ENCODE assay signal across 24 mouse cellular contexts in the genomic region with DNA sequence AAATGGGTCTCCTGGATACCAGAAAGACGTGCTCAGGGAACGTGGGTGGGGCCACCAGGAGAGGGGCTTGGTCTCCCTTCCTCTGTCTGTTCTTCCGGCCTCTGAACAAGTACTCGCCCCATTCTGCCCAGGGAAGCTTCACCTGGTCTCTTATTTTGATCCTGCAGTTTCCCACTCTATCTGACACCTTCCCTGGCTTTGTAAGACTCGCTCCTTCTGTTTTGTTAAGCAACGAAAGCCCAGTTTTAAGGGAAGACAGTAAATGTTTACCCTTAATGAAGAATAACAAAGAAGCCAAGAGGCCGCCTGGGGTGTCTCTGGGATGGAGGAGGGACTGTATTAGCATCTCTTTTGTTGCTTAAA. TPM values are rescaled to one million over a fixed set of nuclear protein-coding genes. Genes with fewer than 3 reads are reported as not detected.
DNase-seq lines count a peak whose midpoint lies in the region; ATAC-seq and TF ChIP-seq lines count a peak whose summit lies in the region.
"Had no signal": no experiment of that assay in that cellular context is flagged by ENCODE, and none has a peak within 500 bp of the region (broad histone marks: within the 10 kb centered on the region; RNA-seq: fewer than 3 reads in every experiment).

No protein-coding gene starts in this region.

- TF ChIP-seq CTCF in E14TG2a.4 (conservative IDR thresholded peaks at IDR 0.05; ENCODE audit: low read length), result no peak

- no peak overlapping the region for H3K4me3 ChIP-seq in intestine, embryonic 16.5 days (ENCODE audit: low read length)
- H3K4me3 ChIP-seq in intestine, embryonic 15.5 days (replicated peaks), result no peak overlapping the region
- H3K4me3 ChIP-seq in E14TG2a.4 (replicated peaks; ENCODE audit: low read length), result peak overlapping the region; percentile 57
- H3K4me3 ChIP-seq in stomach, embryonic 15.5 days (replicated peaks), result no peak overlapping the region
- no peak overlapping the region for H3K4me3 ChIP-seq in midbrain, embryonic 14.5 days (replicated peaks; ENCODE audit: low read depth, low read length)
- H3K4me3 ChIP-seq: embryonic facial prominence, embryonic 15.5 days; limb, embryonic 12.5 days; megakaryocyte, embryonic 14.5 days; myocyte had no signal

- H3K9ac ChIP-seq in intestine, embryonic 16.5 days (ENCODE audit: low read depth, low read length), result no peak overlapping the region
- no peak overlapping the region for H3K9ac ChIP-seq in intestine, embryonic 15.5 days
- no peak overlapping the region for H3K9ac ChIP-seq in stomach, embryonic 15.5 days
- no peak overlapping the region for H3K9ac ChIP-seq in midbrain, embryonic 14.5 days (replicated peaks; ENCODE audit: low read length)
- H3K9ac ChIP-seq: embryonic facial prominence, embryonic 15.5 days had no signal

- no peak overlapping the region for H3K4me2 ChIP-seq in intestine, embryonic 16.5 days (ENCODE audit: low read depth, low read length)
- no peak overlapping the region for H3K4me2 ChIP-seq in intestine, embryonic 15.5 days (replicated peaks)
- no peak overlapping the region for H3K4me2 ChIP-seq in stomach, embryonic 15.5 days
- no peak overlapping the region for H3K4me2 ChIP-seq in midbrain, embryonic 14.5 days (ENCODE audit: low read length)
- H3K4me2 ChIP-seq: embryonic facial prominence, embryonic 15.5 days; heart, embryonic 11.5 days; limb, embryonic 12.5 days; liver, embryonic 11.5 days had no signal

- H3K4me1 ChIP-seq in intestine, embryonic 16.5 days (ENCODE audit: control insufficient read depth, insufficient read depth, low read length), result 0 out of 2 replicates have a peak, but pooled peaks cover 9% of the 10 kb centered on the region
- H3K4me1 ChIP-seq in intestine, embryonic 15.5 days (replicated peaks), result peaks cover 10% of the 10 kb centered on the region
- peaks cover 88% of the 10 kb centered on the region for H3K4me1 ChIP-seq in E14TG2a.4 (replicated peaks; ENCODE audit: low read depth, low read length)
- 0 out of 2 replicates have a peak, but pooled peaks cover 7% of the 10 kb centered on the region for H3K4me1 ChIP-seq in stomach, embryonic 15.5 days
- H3K4me1 ChIP-seq in midbrain, embryonic 14.5 days (ENCODE audit: control insufficient read depth, insufficient read depth, low read length), result no peaks in the 10 kb centered on the region
- H3K4me1 ChIP-seq: embryonic facial prominence, embryonic 15.5 days had no signal

- no peaks in the 10 kb centered on the region for H3K36me3 ChIP-seq in intestine, embryonic 16.5 days (ENCODE audit: control insufficient read depth, insufficient read depth, low read length)
- H3K36me3 ChIP-seq in intestine, embryonic 15.5 days, result no peaks in the 10 kb centered on the region
- H3K36me3 ChIP-seq in E14TG2a.4 (ENCODE audit: insufficient read depth, low read length), result no peaks in the 10 kb centered on the region
- no peaks in the 10 kb centered on the region for H3K36me3 ChIP-seq in stomach, embryonic 15.5 days
- no peaks in the 10 kb centered on the region for H3K36me3 ChIP-seq in midbrain, embryonic 14.5 days (ENCODE audit: control insufficient read depth, insufficient read depth, low read length)
- H3K36me3 ChIP-seq: embryonic facial prominence, embryonic 15.5 days; limb, embryonic 12.5 days had no signal

- peak; percentile 99 for DNase-seq in R1 (ENCODE audit: low read depth, low spot score)
- no peak for DNase-seq in natural killer cell, adult 2 months (ENCODE audit: low spot score in 2 of 2)
- no peak for DNase-seq in midbrain, embryonic 14.5 days
- DNase-seq: adrenal gland, postnatal 14 days; cerebellum, adult 9-10 months; gastrocnemius, postnatal 10 days; kidney, adult 18-20 months; kidney, postnatal 10 days; lung, adult 18-20 months; lung, postnatal 14 days had no signal

- peak; percentile 45 for ATAC-seq in intestine, embryonic 16.5 days
- no peak for ATAC-seq in intestine, embryonic 15.5 days
- ATAC-seq in stomach, embryonic 15.5 days (ENCODE audit: insufficient read depth, low FRiP score, low read depth), result no peak
- ATAC-seq in midbrain, embryonic 14.5 days (ENCODE audit: low FRiP score, low TSS enrichment), result no peak
- ATAC-seq: activated CD4-positive, CD25-positive, alpha-beta regulatory T cell, adult 4 months; forebrain, embryonic 16.5 days; hindbrain, postnatal 0 days; midbrain, embryonic 16.5 days had no signal

- no peaks in the 10 kb centered on the region for H3K9me3 ChIP-seq in intestine, embryonic 16.5 days (ENCODE audit: control insufficient read depth, low read length)
- H3K9me3 ChIP-seq in intestine, embryonic 15.5 days, result no peaks in the 10 kb centered on the region
- H3K9me3 ChIP-seq in E14TG2a.4 (ENCODE audit: low read length), result no peaks in the 10 kb centered on the region
- no peaks in the 10 kb centered on the region for H3K9me3 ChIP-seq in stomach, embryonic 15.5 days
- H3K9me3 ChIP-seq in midbrain, embryonic 14.5 days (ENCODE audit: control insufficient read depth, low read length), result no peaks in the 10 kb centered on the region
- H3K9me3 ChIP-seq: embryonic facial prominence, embryonic 15.5 days; limb, embryonic 12.5 days; megakaryocyte, embryonic 14.5 days had no signal

- WGBS in intestine, embryonic 16.5 days, result 20% methylated on average over 7 of the region's 7 CpGs
- WGBS in intestine, embryonic 15.5 days, result 31% methylated on average over 7 of the region's 7 CpGs
- 26% methylated on average over 7 of the region's 7 CpGs for WGBS in stomach, embryonic 15.5 days
- WGBS in midbrain, embryonic 14.5 days, result 10% methylated on average over 7 of the region's 7 CpGs

- H3K27me3 ChIP-seq in intestine, embryonic 16.5 days (replicated peaks; ENCODE audit: control insufficient read depth, insufficient read depth, low read length), result no peaks in the 10 kb centered on the region
- H3K27me3 ChIP-seq in intestine, embryonic 15.5 days (replicated peaks), result no peaks in the 10 kb centered on the region
- peaks cover 9% of the 10 kb centered on the region; the same call in 1 of the 2 replicates for H3K27me3 ChIP-seq in E14TG2a.4 (ENCODE audit: insufficient read depth, low read length)
- H3K27me3 ChIP-seq in stomach, embryonic 15.5 days (replicated peaks), result no peaks in the 10 kb centered on the region
- no peaks in the 10 kb centered on the region for H3K27me3 ChIP-seq in midbrain, embryonic 14.5 days (ENCODE audit: control insufficient read depth, insufficient read depth, low read length)
- H3K27me3 ChIP-seq: embryonic facial prominence, embryonic 15.5 days; limb, embryonic 12.5 days; megakaryocyte, embryonic 14.5 days had no signal

- no peak overlapping the region for H3K27ac ChIP-seq in intestine, embryonic 16.5 days (ENCODE audit: low read length)
- H3K27ac ChIP-seq in intestine, embryonic 15.5 days, result no peak overlapping the region
- peak overlapping the region; percentile 44 for H3K27ac ChIP-seq in stomach, embryonic 15.5 days
- H3K27ac ChIP-seq in midbrain, embryonic 14.5 days (replicated peaks; ENCODE audit: low read depth, low read length), result no peak overlapping the region
- H3K27ac ChIP-seq: embryonic facial prominence, embryonic 15.5 days; hindbrain, postnatal 0 days; limb, embryonic 12.5 days had no signal

RNA-seq across cellular contexts. Expression of a gene that starts 7.0 kb away (rescaled TPM):
- 235 and 246 TPM in 2 replicates for polyA plus RNA-seq in intestine, embryonic 16.5 days (2015; fragmentation: Nextera tagmentation; extraction: Ambion mirVana)
- 297 and 322 TPM in 2 replicates for polyA plus RNA-seq in intestine, embryonic 15.5 days (2015; fragmentation: Nextera tagmentation; extraction: Ambion mirVana)
- 311 and 348 TPM in 2 replicates for polyA plus RNA-seq in stomach, embryonic 15.5 days (2015; fragmentation: Nextera tagmentation; extraction: Ambion mirVana)
- polyA plus RNA-seq in midbrain, embryonic 14.5 days (2014; fragmentation: Nextera tagmentation; extraction: Ambion mirVana), result 292 and 355 TPM in 2 replicates

RNA-seq across cellular contexts. Expression of a gene that starts 35.6 kb away (rescaled TPM):
- 4.8 and 4.9 TPM in 2 replicates for polyA plus RNA-seq in intestine, embryonic 16.5 days (2015; fragmentation: Nextera tagmentation; extraction: Ambion mirVana)
- polyA plus RNA-seq in intestine, embryonic 15.5 days (2015; fragmentation: Nextera tagmentation; extraction: Ambion mirVana), result 4.1 and 4.5 TPM in 2 replicates
- 4.0 and 5.0 TPM in 2 replicates for polyA plus RNA-seq in stomach, embryonic 15.5 days (2015; fragmentation: Nextera tagmentation; extraction: Ambion mirVana)
- polyA plus RNA-seq in midbrain, embryonic 14.5 days (2014; fragmentation: Nextera tagmentation; extraction: Ambion mirVana), result 0.43 and 0.64 TPM in 2 replicates
- polyA plus RNA-seq: myocyte had no signal
